Mouse (Mus musculus): ENCODE results near the gene Stag3. TPM values are rescaled to one million over a fixed set of nuclear protein-coding genes. Genes with fewer than 3 reads are reported as not detected.

Gene Stag3
- polyA plus RNA-seq, 1 experiment from 2014 or later, result 5.6 TPM

DNA sequence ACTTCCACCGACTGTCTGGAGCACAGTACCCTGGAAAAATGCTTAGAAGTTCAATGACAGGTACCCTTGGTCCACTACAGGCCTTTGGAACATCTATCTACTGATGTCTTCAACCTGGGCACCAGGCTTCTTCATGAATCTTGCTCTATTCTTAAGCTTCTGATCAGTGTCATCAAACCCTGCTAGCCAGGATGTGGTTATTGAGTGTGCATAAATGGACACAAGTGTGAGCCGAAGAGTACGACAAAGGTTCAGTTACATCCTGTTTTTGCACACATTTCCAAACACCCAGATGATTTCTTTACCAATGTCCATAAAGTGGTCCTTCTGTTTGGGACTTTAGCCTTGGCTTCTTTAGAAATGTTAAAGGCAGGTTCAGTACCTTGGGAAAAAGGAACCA is 63.2 kb downstream of the Stag3 start:
- WGBS, result 85% methylated on average over 3 of the region's 3 CpGs
- ATAC-seq, result no peak
- Histone ChIP-seq H3K27ac (ENCODE audit: low read length) (no peak overlapping the region), H3K36me3 (ENCODE audit: control insufficient read depth, insufficient read depth) (no peaks in the 10 kb centered on the region), H3K27me3 (replicated peaks; ENCODE audit: control insufficient read depth, insufficient read depth, low read length) (no peaks in the 10 kb centered on the region), H3K9me3 (ENCODE audit: control insufficient read depth, low read length) (no peaks in the 10 kb centered on the region), H3K4me1 (replicated peaks; ENCODE audit: control insufficient read depth, insufficient read depth, low read length) (no peaks in the 10 kb centered on the region), H3K4me2 (ENCODE audit: low read length) (no peak overlapping the region), H3K4me3 (replicated peaks; ENCODE audit: low read length) (no peak overlapping the region), H3K9ac (replicated peaks; ENCODE audit: low read depth, low read length) (no peak overlapping the region)

Other genes with a start within 250 kb of the Stag3 start
- not detected in 2 replicates for gene Smok3c, start 227.0 kb upstream of the Stag3 start, polyA plus RNA-seq (2015; fragmentation: Nextera tagmentation; extraction: Ambion mirVana)
- 31.2 and 34.2 TPM in 2 replicates for gene Zkscan1, start 195.2 kb upstream of the Stag3 start, polyA plus RNA-seq (2015; fragmentation: Nextera tagmentation; extraction: Ambion mirVana)
- 117 and 118 TPM in 2 replicates for gene Zscan21, start 163.3 kb upstream of the Stag3 start, polyA plus RNA-seq (2015; fragmentation: Nextera tagmentation; extraction: Ambion mirVana)
- gene Zfp113, start 124.5 kb upstream of the Stag3 start, polyA plus RNA-seq (2015; fragmentation: Nextera tagmentation; extraction: Ambion mirVana), result 39.4 and 43.9 TPM in 2 replicates
- 281 and 305 TPM in 2 replicates for gene Cops6, start 119.2 kb upstream of the Stag3 start, polyA plus RNA-seq (2015; fragmentation: Nextera tagmentation; extraction: Ambion mirVana)
- 27.8 and 31.9 TPM in 2 replicates for gene Ap4m1, start 108.2 kb upstream of the Stag3 start, polyA plus RNA-seq (2015; fragmentation: Nextera tagmentation; extraction: Ambion mirVana)
- gene Mcm7, start 107.8 kb upstream of the Stag3 start, polyA plus RNA-seq (2015; fragmentation: Nextera tagmentation; extraction: Ambion mirVana), result 173 and 191 TPM in 2 replicates
- gene Taf6, start 92.8 kb upstream of the Stag3 start, polyA plus RNA-seq (2015; fragmentation: Nextera tagmentation; extraction: Ambion mirVana), result 83.2 and 87.6 TPM in 2 replicates
- gene Cnpy4, start 92.8 kb upstream of the Stag3 start, polyA plus RNA-seq (2015; fragmentation: Nextera tagmentation; extraction: Ambion mirVana), result 39.8 and 40.8 TPM in 2 replicates
- 12.9 and 13.2 TPM in 2 replicates for gene Mblac1, start 85.9 kb upstream of the Stag3 start, polyA plus RNA-seq (2015; fragmentation: Nextera tagmentation; extraction: Ambion mirVana)
- not detected in 2 replicates for gene Nxpe5, start 54.3 kb upstream of the Stag3 start, polyA plus RNA-seq (2015; fragmentation: Nextera tagmentation; extraction: Ambion mirVana)
- 71.3 and 87.4 TPM in 2 replicates for gene Lamtor4, start 24.8 kb upstream of the Stag3 start, polyA plus RNA-seq (2015; fragmentation: Nextera tagmentation; extraction: Ambion mirVana)
- 11.1 and 14.0 TPM in 2 replicates for gene BC037034, start 16.2 kb upstream of the Stag3 start, polyA plus RNA-seq (2015; fragmentation: Nextera tagmentation; extraction: Ambion mirVana)
- gene Gal3st4, start 7.4 kb upstream of the Stag3 start, polyA plus RNA-seq (2015; fragmentation: Nextera tagmentation; extraction: Ambion mirVana), result 1.6 and 2.4 TPM in 2 replicates
- gene Gm43720, start 282 bp upstream of the Stag3 start, polyA plus RNA-seq (2015; fragmentation: Nextera tagmentation; extraction: Ambion mirVana), result 0.10 TPM in 1 of 2 replicates, not detected in the other
- 212 and 245 TPM in 2 replicates for gene Gpc2, start 235 bp upstream of the Stag3 start, polyA plus RNA-seq (2015; fragmentation: Nextera tagmentation; extraction: Ambion mirVana)
- gene Pvrig, start 61.7 kb downstream of the Stag3 start, polyA plus RNA-seq (2015; fragmentation: Nextera tagmentation; extraction: Ambion mirVana), result not detected in 2 replicates
- 82.4 and 82.8 TPM in 2 replicates for gene Zfp157, start 161.2 kb downstream of the Stag3 start, polyA plus RNA-seq (2015; fragmentation: Nextera tagmentation; extraction: Ambion mirVana)